Mouse (Mus musculus) frontal cortex, adult 2 months (tissue): ENCODE measurements at regions not wholly inside any gene's neighbourhood (a gene's known extent, or its start where the extent isn't known, plus 50 kb on each side); places are given as distances from the start of the nearest gene placed in this dataset.

Source experiments
- DNase-seq, 2 experiments: peaks; one replicate each; pipeline ENCODE4 v3.0.0; 2022; ENCODE audit warnings: low spot score in 1 of 2; ENCODE audit errors: extremely low spot score in 1 of 2

GRCm38 (mm10) chrX:145213176-145213575 lies 135.7 kb downstream of the Lhfpl1 start:
- DNase-seq = peak in 1 of 2 experiments; percentile 11

GRCm38 (mm10) chrX:145212579-145212978 lies 136.3 kb downstream of the Lhfpl1 start:
- DNase-seq = peak; percentile 1 to 13

GRCm38 (mm10) chrX:145195844-145196243 lies 153.0 kb downstream of the Lhfpl1 start:
- DNase-seq = no peak
